Mouse (Mus musculus) liver, adult (tissue): ENCODE results near the gene Lcn3.
"Not testable (repeated sequence)": the region's sequence is repeated elsewhere in the genome, so short reads cannot be mapped to it uniquely, and the experiment has no call there.

Source experiments
- GATA4 ChIP-seq: IDR thresholded peaks from 2 replicates; pipeline ENCODE4 v1.6.1; 2014; ENCODE audit warnings: mild to moderate bottlenecking, low read length; ENCODE audit not compliant: insufficient replicate concordance

Lcn3 gene

DNA sequence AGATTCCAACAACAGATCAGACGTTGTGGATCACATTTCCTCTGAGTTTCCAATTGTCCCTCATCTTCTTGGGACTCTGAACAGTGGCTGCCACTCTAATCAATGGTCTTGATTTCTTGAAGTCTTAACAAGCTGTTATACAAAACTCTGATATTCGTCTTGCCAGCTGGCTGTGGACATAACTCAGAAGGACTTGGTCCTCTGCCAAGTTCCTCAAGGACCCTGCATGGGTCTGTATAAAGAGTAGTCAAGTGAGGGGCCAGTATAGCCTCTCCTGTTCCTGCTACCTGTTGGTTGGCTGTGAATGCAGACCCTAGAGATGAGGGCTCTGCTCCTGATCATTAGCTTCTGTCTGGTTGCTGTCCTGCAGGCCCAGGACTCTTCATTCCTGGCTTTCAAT lies at the start of gene Lcn3:
Lcn3 (plus strand) TSS at position 301 of the 400 bp plus-strand sequence.
- no peak for TF ChIP-seq GATA4

DNA sequence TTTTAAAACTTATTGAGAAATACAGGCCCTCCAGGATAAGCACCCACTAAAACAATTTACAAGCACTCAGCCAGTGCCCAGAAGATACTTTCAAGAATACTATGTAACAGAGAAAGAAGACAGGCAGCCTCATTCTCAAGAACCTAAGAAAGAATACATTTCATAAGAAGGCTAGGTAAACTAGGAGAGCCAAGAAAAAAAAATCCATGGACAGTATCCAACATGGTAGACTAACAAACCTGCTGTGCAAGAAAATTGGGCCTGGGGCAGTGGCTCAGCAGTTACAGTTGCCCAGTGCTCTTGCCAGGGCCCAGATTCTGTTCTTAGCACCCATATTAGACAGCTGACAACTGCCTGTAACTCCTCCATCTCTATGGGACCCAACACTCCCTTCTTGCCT lies 48.1 kb upstream of the Lcn3 start:
- no peak for TF ChIP-seq GATA4

DNA sequence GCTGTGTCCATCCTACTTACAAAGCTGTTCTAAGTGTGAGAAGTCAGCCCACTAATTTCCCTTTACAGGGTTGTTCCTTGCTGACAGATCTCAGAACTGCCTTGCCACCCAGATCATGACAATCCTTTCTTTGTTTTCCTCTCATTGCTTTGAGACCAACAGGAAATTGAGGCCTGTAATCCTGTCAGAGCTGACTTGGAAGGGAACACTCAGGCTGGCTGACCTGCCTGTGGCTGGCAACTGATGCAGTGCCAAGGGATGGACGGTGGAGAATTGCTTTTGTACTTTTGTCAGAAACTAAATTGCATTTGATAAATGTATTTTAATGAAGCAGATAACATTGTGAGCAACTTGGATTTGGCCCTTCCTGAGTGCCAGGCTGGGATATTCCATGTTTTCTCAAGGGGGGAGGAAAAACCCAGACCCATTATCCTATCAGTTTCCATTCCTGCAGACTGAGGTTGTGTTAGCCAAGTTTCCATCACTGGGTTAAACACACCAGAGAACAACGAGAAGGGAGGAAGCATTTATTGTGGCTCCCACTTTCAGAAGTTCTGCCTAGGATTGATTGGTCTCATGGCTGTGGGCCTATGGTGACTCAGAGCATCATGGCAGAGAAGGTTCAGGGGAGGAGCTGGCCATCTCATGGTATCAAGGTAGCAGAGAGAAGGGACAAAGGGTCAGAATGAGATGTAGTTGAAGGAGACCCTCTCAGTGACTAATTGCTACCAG lies 32.0 kb upstream of the Lcn3 start:
- TF ChIP-seq GATA4 = no peak

DNA sequence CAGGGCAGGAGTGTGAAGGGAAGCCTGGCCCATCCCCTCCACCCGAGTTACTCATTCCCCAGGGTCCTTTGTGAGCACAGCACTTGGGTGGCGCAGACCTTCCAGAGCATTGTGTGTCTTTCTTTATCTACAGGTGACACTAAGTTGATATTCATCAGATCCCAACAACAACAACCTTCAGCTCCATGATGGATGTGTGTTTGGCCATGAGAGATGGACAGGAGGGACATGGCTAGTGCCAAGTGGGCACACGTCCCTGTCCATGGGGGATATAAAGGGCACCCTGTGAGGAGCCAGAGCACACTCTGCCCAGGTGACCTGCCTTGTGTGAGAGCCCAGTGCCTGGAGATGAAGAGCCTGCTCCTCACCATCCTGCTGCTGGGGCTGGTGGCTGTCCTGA lies 28.7 kb upstream of the Lcn3 start, which contains the start of gene Obp2b:
Obp2b (plus strand) TSS at position 301 of the 400 bp plus-strand sequence.
- not testable (repeated sequence) for TF ChIP-seq GATA4

DNA sequence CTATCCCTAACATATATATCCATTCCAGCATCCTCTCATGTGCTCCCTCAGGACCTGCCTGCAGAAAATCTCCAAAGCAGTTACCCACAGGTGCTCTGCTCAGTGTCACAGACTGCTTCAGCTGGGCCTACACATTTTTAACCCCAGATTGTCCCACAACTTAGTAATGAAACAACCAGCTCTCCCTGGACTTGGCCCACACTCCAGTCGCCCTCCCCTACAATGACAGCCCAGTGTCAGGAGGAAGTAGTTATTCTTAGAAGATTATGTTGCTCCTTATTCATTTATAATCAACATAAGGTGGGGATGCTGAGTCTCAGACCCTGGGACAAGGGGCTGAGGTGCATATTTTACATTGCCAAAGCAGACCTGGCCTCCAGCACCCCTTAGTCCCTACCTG lies 23.7 kb upstream of the Lcn3 start:
- TF ChIP-seq GATA4 = no peak

DNA sequence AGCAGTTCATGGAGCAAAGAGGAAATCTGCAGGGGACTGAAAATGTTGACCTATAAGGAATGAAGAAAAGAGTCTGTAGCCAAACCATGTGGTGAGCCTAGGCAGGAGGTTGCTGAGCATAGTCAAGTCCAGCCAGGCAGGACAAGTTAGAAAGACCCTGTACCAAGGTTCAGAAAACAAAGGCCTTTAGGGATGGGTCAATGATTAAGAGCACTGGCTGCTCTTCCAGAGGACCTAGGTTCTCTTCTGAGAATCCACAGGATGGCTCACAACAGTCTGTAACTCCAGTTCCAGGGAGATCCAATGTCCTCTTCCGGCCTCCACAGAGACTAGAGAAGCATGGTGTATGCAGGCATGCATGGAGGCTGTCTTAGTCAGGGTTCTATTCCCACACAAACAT lies 11.2 kb upstream of the Lcn3 start:
- TF ChIP-seq GATA4 = no peak

DNA sequence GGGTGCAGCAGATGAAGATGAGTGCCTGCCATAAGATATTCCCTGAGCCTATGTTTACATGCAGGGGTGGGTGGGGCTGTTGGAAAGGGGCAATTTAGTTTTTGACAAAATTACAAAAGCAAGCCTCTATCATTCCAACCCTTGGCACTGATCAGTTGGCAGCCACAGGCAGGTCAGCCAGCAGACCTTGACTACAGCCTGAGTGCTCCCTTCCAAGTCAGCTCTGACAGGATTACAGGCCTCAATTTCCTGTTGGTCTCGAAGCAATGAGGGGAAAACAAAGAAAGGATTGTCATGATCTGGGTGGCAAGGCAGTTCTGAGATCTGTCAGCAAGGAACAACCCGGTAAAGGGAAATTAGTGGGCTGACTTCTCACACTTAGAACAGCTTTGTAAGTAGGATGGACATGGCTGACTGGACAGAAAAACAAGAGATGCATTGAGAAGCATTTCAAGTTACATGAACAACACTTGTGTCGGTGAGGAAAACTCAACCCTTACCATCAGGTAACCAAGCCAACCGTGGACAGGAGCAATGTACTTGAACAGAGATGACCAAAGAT lies 7.2 kb upstream of the Lcn3 start:
- TF ChIP-seq GATA4 = no peak

DNA sequence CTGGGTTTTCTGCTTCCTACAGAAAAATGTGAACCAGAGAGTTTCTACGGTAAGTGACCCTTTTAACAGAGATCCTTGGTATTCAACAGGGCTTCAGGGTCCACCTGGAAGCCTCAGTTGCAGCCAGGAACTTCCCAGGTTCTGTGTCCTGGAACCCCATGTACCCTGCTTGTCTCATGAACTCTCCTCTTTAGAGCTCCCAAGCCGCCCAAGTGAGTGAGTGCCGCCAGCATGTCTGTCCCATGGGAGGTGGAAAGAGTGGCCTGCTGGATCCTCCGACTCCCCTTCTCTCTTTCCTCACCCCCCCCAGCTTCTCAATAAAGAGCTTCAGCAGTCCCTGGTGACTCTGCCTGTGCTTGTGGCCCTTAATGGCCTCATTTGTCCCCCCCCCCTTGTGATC lies 2.4 kb downstream of the Lcn3 start:
- TF ChIP-seq GATA4 = no peak

DNA sequence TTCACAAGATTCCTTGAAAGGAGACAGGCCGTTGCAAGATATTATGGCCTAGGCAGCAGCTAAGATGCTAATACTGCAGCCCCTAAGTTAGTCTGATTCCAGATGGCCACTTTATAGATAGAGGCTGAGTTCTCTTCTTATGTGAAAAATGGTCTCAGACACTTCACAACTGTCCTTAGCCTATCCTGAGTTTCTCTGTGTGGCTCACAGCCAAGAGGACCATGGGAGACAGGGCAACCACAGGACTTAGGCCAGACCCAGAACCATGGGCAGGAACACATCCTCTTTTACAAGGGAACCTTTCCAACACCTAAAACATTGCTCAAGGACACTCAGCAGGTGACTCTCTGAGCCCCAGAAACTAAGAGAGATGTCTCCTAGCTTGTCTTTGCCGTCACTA lies 8.1 kb downstream of the Lcn3 start:
- no peak for TF ChIP-seq GATA4

DNA sequence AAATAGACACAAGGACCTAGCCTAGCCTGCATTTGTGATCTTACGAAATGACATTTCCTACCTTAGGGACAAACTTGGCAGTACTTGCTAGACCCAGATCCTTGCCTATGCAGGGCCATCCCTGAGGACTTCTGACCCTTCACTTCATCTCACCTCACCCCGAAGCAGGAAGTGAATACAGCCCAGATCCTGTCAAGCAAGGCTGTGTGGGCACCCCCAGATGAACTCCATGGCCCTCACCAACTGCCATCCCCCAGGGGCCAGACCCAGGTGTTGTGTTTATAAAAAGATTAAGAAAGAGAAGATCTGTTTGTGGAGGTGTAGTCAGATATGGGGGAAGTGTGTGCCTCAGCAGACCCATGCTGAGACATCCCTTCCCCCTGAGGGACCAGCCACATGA lies 9.3 kb downstream of the Lcn3 start:
- no peak for TF ChIP-seq GATA4

DNA sequence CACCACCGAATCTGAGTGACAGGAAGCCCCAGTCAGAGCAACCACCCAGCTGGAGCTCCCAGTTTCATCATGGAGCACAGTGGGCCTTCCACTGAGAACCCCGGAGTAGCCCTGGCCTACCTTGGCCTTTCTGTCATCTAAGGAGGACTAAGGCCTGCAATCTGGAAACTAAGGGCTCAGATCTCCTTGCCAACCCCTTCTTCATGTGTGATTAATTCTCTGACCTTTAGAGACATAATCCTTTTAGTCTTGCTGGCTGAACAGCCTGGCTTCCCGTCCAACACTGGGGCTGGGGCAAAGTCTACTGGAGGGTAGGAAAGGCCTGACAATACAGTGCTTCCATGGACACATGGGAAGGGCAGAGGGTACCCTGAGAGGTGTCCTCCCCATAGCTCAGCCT lies 10.6 kb downstream of the Lcn3 start:
- TF ChIP-seq GATA4 = no peak

DNA sequence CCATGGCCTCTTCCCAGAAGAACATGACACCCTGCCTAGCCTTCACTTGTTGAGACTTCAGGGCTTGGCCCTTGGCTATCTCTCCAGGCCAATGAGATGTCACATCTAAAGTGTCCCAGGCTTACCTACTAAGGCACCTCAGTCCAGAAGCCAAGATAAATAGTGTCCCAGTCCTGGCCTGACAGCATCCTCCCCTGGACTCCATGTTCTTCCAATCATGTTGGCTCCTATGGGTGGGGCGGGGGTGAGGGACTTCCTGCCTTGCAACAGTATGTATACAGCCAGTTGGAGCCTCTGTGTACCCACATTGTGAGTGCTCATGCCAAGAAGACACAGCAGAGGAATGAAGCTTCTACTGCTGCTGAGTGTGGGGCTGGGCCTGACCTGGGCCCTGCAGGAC lies 11.3 kb downstream of the Lcn3 start, which contains the start of gene Lcn11:
Lcn11 (plus strand) TSS at position 301 of the 400 bp plus-strand sequence.
- no peak for TF ChIP-seq GATA4

DNA sequence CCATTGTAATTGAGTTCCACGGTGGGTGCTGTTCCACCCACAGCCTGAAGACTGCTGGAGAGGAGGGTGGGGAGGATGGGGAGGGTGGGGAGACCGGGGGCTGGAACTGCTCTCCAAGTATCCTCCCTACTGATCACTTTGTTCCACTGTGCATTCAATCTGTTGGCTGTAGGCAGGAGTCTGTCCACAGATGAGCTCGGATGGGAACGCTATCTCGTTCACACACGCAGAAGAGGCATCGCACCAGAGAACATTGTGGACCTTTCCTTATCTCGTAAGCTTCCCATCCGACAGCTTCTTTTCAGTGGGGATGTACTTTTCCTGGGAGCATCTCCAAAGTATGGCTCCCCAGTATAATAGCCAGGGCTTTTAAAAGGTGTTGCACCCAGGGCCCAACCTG lies 13.7 kb downstream of the Lcn3 start:
- no peak for TF ChIP-seq GATA4

DNA sequence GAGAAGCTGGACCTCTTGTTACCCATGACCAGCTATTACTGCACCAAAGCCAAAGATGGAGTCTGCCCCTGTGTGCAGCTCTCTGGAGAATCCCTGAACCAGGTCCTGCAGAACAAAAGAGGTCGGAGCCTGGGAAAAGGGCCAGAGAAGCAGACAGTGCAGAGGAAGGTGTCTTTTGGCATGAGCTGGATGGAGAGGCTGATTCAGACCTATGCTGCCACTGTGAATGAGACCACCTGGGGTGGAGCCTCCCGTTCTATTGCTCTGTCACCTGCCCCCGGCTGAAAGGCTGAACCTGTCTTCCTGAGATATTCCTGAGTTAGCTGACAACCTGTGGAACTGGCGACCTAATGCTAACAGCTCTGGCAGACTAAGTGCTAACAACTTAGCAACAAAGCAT lies 15.6 kb downstream of the Lcn3 start:
- TF ChIP-seq GATA4 = no peak

DNA sequence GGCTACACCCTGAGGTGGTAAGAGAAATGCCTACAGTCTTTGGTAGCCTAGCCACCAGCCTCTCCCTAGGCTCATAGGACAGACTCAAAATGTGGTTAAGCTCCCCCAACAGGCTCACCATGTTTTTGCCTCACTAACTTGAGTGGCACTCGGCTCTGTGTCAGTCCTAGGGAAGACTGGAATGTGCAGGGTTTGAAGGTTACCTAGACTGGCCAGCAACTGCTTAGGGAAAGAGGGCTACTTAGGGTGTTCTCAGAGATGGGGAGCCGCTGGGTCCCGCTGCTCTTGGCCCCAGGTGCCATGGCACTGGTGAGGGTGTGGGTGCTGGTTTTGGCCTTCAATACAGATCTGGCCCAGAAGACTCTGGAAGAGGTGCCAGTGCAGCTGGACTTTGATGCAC lies 16.6 kb downstream of the Lcn3 start, which contains the start of gene Gm13539:
Gm13539 (plus strand) TSS at position 301 of the 400 bp plus-strand sequence.
- TF ChIP-seq GATA4 = no peak

DNA sequence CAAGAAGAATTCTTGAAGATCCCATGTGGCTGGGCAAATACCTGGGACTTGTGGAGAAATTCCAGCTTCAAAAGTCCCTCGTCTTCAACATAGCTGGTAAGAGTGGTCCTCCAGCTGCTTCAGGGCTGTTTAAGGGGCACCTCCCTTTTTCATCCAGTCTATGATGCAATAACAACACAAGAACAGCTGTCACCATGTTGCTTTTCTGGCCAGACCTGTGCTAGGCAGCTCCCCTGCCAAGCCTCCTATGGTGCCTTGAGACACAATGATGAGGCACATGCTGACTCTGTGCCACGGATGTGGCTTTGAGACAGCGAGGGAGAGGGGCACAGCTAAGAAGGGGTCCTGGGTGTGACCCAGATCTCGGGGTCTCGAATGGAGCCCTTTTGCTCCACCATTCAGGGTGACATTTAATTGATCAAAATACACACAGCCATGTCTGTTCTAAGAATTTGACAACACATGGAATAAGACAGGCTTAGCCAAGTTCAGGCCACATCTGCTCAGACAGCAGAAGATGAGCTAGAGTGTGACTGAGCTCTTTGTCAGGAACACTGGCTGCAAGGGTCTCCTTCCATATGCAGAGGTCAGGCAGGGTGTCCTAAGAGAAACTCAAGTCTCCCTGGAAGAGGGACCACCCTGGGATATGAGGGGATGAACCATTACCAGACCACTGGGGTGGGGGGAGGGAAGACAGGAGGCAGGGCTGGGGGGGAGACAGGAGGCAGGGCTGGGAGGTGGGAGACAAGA lies 20.4 kb downstream of the Lcn3 start:
- TF ChIP-seq GATA4 = no peak
